Mouse (Mus musculus): ENCODE results near the gene Paqr9. TPM values are rescaled to one million over a fixed set of nuclear protein-coding genes. Genes with fewer than 3 reads are reported as not detected.

The Paqr9 gene
- total and polyA plus RNA-seq, 2 experiments from 2014 or later: 5.9 to 22.3 TPM

- Histone ChIP-seq H3K4me3 (ENCODE audit: low read length) (no peak overlapping the region), H3K36me3 (ENCODE audit: insufficient read depth, low read length) (no peaks in the 10 kb centered on the region), H3K4me2 (ENCODE audit: low read depth, low read length) (no peak overlapping the region), H3K27me3 (ENCODE audit: insufficient read depth, low read length) (no peaks in the 10 kb centered on the region), H3K4me1 (ENCODE audit: insufficient read depth, low read length) (no peaks in the 10 kb centered on the region), H3K9ac (replicated peaks; ENCODE audit: low read length) (no peak overlapping the region), H3K27ac (no peak overlapping the region), H3K9me3 (ENCODE audit: low read length) (no peaks in the 10 kb centered on the region)
- DNase-seq (ENCODE audit: low spot score): no peak
- no peak for ATAC-seq
- 34% methylated on average over 3 of the region's 3 CpGs for WGBS
- no peak for TF ChIP-seq CTCF (IDR thresholded peaks at IDR 0.05; ENCODE audit: low read depth)
These were observed 28.3 kb upstream of the Paqr9 start for GRCm38 (mm10) chr9:95531144-95531543.

GRCm38 (mm10) chr9:95533817-95534216 lies 25.6 kb upstream of the Paqr9 start:
- WGBS: 48% methylated on average over 6 of the region's 6 CpGs
- DNase-seq (ENCODE audit: low spot score) (peak; percentile 46), ATAC-seq (no peak)
- H3K9me3 ChIP-seq (ENCODE audit: low read length): no peaks in the 10 kb centered on the region
- H3K9ac ChIP-seq (replicated peaks; ENCODE audit: low read length): no peak overlapping the region
- no peaks in the 10 kb centered on the region for H3K27me3 ChIP-seq (ENCODE audit: insufficient read depth, low read length)
- peak; percentile 63 for TF ChIP-seq CTCF (IDR thresholded peaks at IDR 0.05; ENCODE audit: low read depth)
- no peak overlapping the region for H3K27ac ChIP-seq
- H3K4me2 ChIP-seq (ENCODE audit: low read depth, low read length): no peak overlapping the region
- no peaks in the 10 kb centered on the region for H3K36me3 ChIP-seq (ENCODE audit: insufficient read depth, low read length)
- H3K4me1 ChIP-seq (ENCODE audit: insufficient read depth, low read length): no peaks in the 10 kb centered on the region
- no peak overlapping the region for H3K4me3 ChIP-seq (ENCODE audit: low read length)

GRCm38 (mm10) chr9:95539176-95539800 lies 20.2 kb upstream of the Paqr9 start:
- H3K9me3 ChIP-seq (ENCODE audit: low read length): no peaks in the 10 kb centered on the region
- no peak overlapping the region for H3K9ac ChIP-seq (replicated peaks; ENCODE audit: low read length)
- DNase-seq (ENCODE audit: low spot score): no peak
- TF ChIP-seq CTCF (IDR thresholded peaks at IDR 0.05; ENCODE audit: low read depth): no peak
- no peak overlapping the region for H3K27ac ChIP-seq
- ATAC-seq: no peak
- no peaks in the 10 kb centered on the region for H3K27me3 ChIP-seq (ENCODE audit: insufficient read depth, low read length)
- H3K4me2 ChIP-seq (ENCODE audit: low read depth, low read length): no peak overlapping the region
- no peaks in the 10 kb centered on the region for H3K36me3 ChIP-seq (ENCODE audit: insufficient read depth, low read length)
- 74% methylated on average over 2 of the region's 2 CpGs for WGBS
- H3K4me3 ChIP-seq (ENCODE audit: low read length): no peak overlapping the region
- H3K4me1 ChIP-seq (ENCODE audit: insufficient read depth, low read length): no peaks in the 10 kb centered on the region

DNA sequence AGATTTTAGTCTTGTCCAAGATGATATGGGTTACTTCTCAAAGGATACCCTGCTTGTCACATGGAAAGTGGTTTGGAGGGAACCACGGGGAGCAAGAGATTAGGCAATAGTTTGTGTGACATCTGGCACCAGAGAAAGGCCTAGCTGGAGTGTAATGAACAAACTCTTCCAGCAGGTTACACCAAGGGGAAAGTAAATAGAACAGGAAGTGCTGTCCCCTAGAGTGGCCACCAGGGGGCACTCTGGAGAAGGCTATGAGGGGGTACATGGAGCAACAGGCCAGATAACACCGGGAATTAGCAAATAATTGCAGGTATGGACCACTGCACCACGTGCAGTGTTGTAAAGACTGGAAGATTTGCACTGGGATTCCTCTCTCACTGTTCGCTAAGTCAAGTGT lies 19.0 kb upstream of the Paqr9 start:
- Histone ChIP-seq H3K4me2 (ENCODE audit: low read depth, low read length) (no peak overlapping the region), H3K27me3 (ENCODE audit: insufficient read depth, low read length) (no peaks in the 10 kb centered on the region), H3K4me3 (ENCODE audit: low read length) (no peak overlapping the region), H3K9me3 (ENCODE audit: low read length) (no peaks in the 10 kb centered on the region), H3K9ac (replicated peaks; ENCODE audit: low read length) (no peak overlapping the region), H3K27ac (no peak overlapping the region), H3K4me1 (ENCODE audit: insufficient read depth, low read length) (no peaks in the 10 kb centered on the region), H3K36me3 (ENCODE audit: insufficient read depth, low read length) (no peaks in the 10 kb centered on the region)
- TF ChIP-seq CTCF (IDR thresholded peaks at IDR 0.05; ENCODE audit: low read depth): peak; percentile 61
- DNase-seq (ENCODE audit: low spot score) (peak; percentile 18), ATAC-seq (peak; percentile 24; the same call in 1 of the 2 replicates)
- 60% methylated on average over 4 of the region's 4 CpGs for WGBS

- Histone ChIP-seq H3K4me2 (ENCODE audit: low read depth, low read length) (no peak overlapping the region), H3K27me3 (ENCODE audit: insufficient read depth, low read length) (no peaks in the 10 kb centered on the region), H3K4me3 (ENCODE audit: low read length) (no peak overlapping the region), H3K36me3 (ENCODE audit: insufficient read depth, low read length) (no peaks in the 10 kb centered on the region), H3K4me1 (ENCODE audit: insufficient read depth, low read length) (no peaks in the 10 kb centered on the region), H3K27ac (no peak overlapping the region), H3K9me3 (ENCODE audit: low read length) (no peaks in the 10 kb centered on the region), H3K9ac (replicated peaks; ENCODE audit: low read length) (no peak overlapping the region)
- ATAC-seq (no peak), DNase-seq (ENCODE audit: low spot score) (no peak)
- TF ChIP-seq CTCF (IDR thresholded peaks at IDR 0.05; ENCODE audit: low read depth): no peak
These were observed 18.2 kb upstream of the Paqr9 start for GRCm38 (mm10) chr9:95541208-95541607.

DNA sequence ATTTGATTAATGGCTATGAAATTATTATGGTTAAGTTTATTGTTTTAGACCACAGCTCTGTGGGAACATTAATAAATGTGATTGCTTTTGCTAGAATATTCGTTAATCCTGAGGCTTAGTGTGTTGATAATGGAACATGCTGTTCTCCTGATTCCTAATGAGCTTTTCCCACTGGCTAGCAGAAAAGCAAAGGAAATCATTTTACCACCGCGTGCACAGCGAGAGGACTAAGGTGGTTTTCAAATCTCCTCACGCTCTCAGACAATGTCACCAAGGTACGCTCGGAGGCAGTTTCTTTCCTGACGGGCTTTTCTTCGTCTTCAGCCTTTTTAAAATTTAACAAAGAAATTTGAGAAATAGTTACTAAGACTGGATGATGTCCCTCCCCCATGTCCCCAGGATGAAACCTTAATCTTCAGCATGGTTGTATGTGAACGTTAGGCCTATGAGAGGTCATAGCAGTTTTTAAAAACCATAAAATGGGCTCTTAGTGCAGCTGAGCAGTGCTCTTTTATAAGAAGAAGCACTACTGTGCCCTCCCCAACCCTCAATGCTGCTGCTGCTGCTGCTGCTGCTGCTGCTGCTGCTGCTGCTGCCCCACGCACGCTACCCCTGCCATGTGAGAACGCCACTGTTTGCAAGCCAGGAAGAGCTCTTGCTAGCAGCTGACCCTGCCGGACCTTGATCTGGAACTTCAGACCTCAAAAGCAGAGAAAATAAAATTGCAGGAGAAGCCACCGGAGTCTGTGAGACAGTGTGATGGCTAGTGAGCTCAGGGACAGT lies 17.6 kb upstream of the Paqr9 start:
- 66% methylated on average over 15 of the region's 15 CpGs for WGBS
- H3K9ac ChIP-seq (replicated peaks; ENCODE audit: low read length): no peak overlapping the region

DNA sequence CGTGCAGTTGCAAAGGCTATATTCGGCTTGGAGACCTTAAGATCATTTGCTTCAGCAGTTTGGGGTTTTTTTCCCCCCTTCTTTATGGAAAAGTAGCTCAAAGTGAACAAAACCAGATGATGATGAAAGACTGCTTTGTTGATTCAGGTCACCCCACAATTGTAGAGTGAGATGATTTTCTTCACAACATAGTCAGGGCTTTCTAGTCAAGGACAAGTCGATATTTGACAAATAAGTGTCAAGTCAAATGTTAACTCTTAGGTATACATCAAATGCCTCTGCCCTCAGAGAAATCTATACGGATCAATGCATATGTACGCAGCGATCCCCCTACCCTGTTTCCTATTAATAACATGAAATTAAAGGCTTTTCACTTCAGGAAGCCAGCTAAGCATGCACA lies 17.0 kb upstream of the Paqr9 start:
- WGBS: 74% methylated on average over 6 of the region's 6 CpGs
- H3K27ac ChIP-seq: no peak overlapping the region
- H3K27me3 ChIP-seq (ENCODE audit: insufficient read depth, low read length): no peaks in the 10 kb centered on the region
- DNase-seq (ENCODE audit: low spot score) (no peak), ATAC-seq (no peak)
- no peaks in the 10 kb centered on the region for H3K36me3 ChIP-seq (ENCODE audit: insufficient read depth, low read length)
- no peak overlapping the region for H3K9ac ChIP-seq (replicated peaks; ENCODE audit: low read length)
- no peaks in the 10 kb centered on the region for H3K4me1 ChIP-seq (ENCODE audit: insufficient read depth, low read length)
- H3K9me3 ChIP-seq (ENCODE audit: low read length): no peaks in the 10 kb centered on the region
- no peak overlapping the region for H3K4me2 ChIP-seq (ENCODE audit: low read depth, low read length)
- no peak overlapping the region for H3K4me3 ChIP-seq (ENCODE audit: low read length)
- no peak for TF ChIP-seq CTCF (IDR thresholded peaks at IDR 0.05; ENCODE audit: low read depth)

More for the DNA sequence above, 17.6 kb upstream of the Paqr9 start:
- TF ChIP-seq CTCF (IDR thresholded peaks at IDR 0.05; ENCODE audit: low read depth): no peak
- ATAC-seq (no peak; the same call in 1 of the 2 replicates), DNase-seq (ENCODE audit: low spot score) (no peak)
- no peak overlapping the region for H3K4me2 ChIP-seq (ENCODE audit: low read depth, low read length)
- no peaks in the 10 kb centered on the region for H3K4me1 ChIP-seq (ENCODE audit: insufficient read depth, low read length)
- H3K4me3 ChIP-seq (ENCODE audit: low read length): no peak overlapping the region
- no peaks in the 10 kb centered on the region for H3K27me3 ChIP-seq (ENCODE audit: insufficient read depth, low read length)
- H3K9me3 ChIP-seq (ENCODE audit: low read length): no peaks in the 10 kb centered on the region
- H3K27ac ChIP-seq: no peak overlapping the region
- no peaks in the 10 kb centered on the region for H3K36me3 ChIP-seq (ENCODE audit: insufficient read depth, low read length)

All from hindbrain, postnatal 0 days (tissue).